Mouse (Mus musculus) MEL (cell line): ENCODE measurements around the gene Sox5. TPM values are rescaled to one million over a fixed set of nuclear protein-coding genes. Genes with fewer than 3 reads are reported as not detected.

Experiments used
- DNase-seq: peaks from one replicate; pipeline ENCODE4 v3.0.0; 2011; ENCODE audit warnings: low read depth, low spot score
- H3K27ac ChIP-seq: 2 replicates; pipeline ENCODE4 v1.5.1; 2012; ENCODE audit warnings: low read depth, mild to moderate bottlenecking, control low read depth, low read length, moderate library complexity; ENCODE audit not compliant: control insufficient read depth
- H3K27me3 ChIP-seq, 2 experiments: fragments of 150-350 bp in 1 of 2; sonication (generic) in 1 of 2; 2 replicates each; pipeline ENCODE4 v1.6.1; 2012; ENCODE audit warnings: low read length in 2 of 2, mild to moderate bottlenecking in 2 of 2, improper control_type of control experiment in 1 of 2, moderate library complexity in 1 of 2; ENCODE audit not compliant: insufficient read depth in 2 of 2, control insufficient read depth in 1 of 2
- H3K36me3 ChIP-seq, 2 experiments: 2 replicates each; pipeline ENCODE4 v1.6.1; 2012 to 2014; ENCODE audit warnings: low read length in 2 of 2, improper control_type of control experiment in 1 of 2, inconsistent platforms in 1 of 2, mild to moderate bottlenecking in 1 of 2; ENCODE audit not compliant: insufficient read depth in 2 of 2, control insufficient read depth in 1 of 2
- H3K4me1 ChIP-seq, 2 experiments: fragments of 150-350 bp in 1 of 2; sonication (generic) in 1 of 2; 2 replicates each; pipeline ENCODE4 v1.6.1; 2012; ENCODE audit warnings: low read length in 2 of 2, improper control_type of control experiment in 1 of 2, mild to moderate bottlenecking in 1 of 2; ENCODE audit not compliant: insufficient read depth in 2 of 2, control insufficient read depth in 1 of 2
- H3K4me3 ChIP-seq, 2 experiments: fragments of 150-350 bp in 1 of 2; sonication (generic) in 1 of 2; 2 replicates each; pipeline ENCODE4 v1.5.1; 2012; ENCODE audit warnings: low read depth in 2 of 2, low read length in 2 of 2, mild to moderate bottlenecking in 2 of 2, moderate library complexity in 2 of 2, control low read depth in 1 of 2, improper control_type of control experiment in 1 of 2; ENCODE audit not compliant: control insufficient read depth in 1 of 2, insufficient read depth in 1 of 2
- H3K79me2 ChIP-seq: 2 replicates; pipeline ENCODE4 v1.6.1; 2012; ENCODE audit warnings: mild to moderate bottlenecking, low read length, moderate library complexity; ENCODE audit not compliant: control insufficient read depth, poor library complexity, insufficient read depth
- H3K9ac ChIP-seq: 2 replicates; pipeline ENCODE4 v1.6.1; 2012; ENCODE audit warnings: low read depth, mild to moderate bottlenecking, control low read depth, low read length, moderate library complexity; ENCODE audit not compliant: control insufficient read depth, poor library complexity, severe bottlenecking
- H3K9me3 ChIP-seq: fragments of 150-350 bp; sonication (generic); replicated peaks from 2 replicates; pipeline ENCODE4 v1.6.1; 2012; ENCODE audit warnings: mild to moderate bottlenecking, low read length, improper control_type of control experiment, moderate library complexity; ENCODE audit not compliant: insufficient read depth
- BHLHE40 ChIP-seq: IDR thresholded peaks from 2 replicates; pipeline ENCODE4 v1.6.1; 2012; ENCODE audit warnings: low read depth, mild to moderate bottlenecking, inconsistent platforms, low read length, improper control_type of control experiment, borderline replicate concordance
- CHD2 ChIP-seq: IDR thresholded peaks from 2 replicates; pipeline ENCODE4 v1.6.1; 2011; ENCODE audit warnings: low read length, improper control_type of control experiment
- ELF1 ChIP-seq: IDR thresholded peaks from 2 replicates; pipeline ENCODE4 v1.6.1; 2014; ENCODE audit warnings: low read depth, mild to moderate bottlenecking, inconsistent platforms, low read length, improper control_type of control experiment, moderate library complexity
- EP300 ChIP-seq, 2 experiments: IDR thresholded peaks; 2 replicates each; pipeline ENCODE4 v1.6.1; 2011; ENCODE audit warnings: improper control_type of control experiment in 2 of 2, low read length in 2 of 2, low read depth in 1 of 2, mild to moderate bottlenecking in 1 of 2
- ETS1 ChIP-seq: IDR thresholded peaks from 2 replicates; pipeline ENCODE4 v1.6.1; 2012; ENCODE audit warnings: low read depth, mild to moderate bottlenecking, inconsistent platforms, low read length, improper control_type of control experiment, moderate library complexity
- GATA1 ChIP-seq: IDR thresholded peaks from 2 replicates; pipeline ENCODE4 v1.6.1; 2011; ENCODE audit warnings: low read depth, low read length, improper control_type of control experiment
- KAT2A ChIP-seq: conservative IDR thresholded peaks from 2 replicates; pipeline ENCODE4 v1.6.1; 2012; ENCODE audit warnings: low read depth, low read length, improper control_type of control experiment, inconsistent platforms
- POLR2A ChIP-seq, 2 experiments: IDR thresholded peaks; 2 replicates each; pipeline ENCODE4 v1.6.1; 2011 to 2012; ENCODE audit warnings: low read length in 2 of 2, mild to moderate bottlenecking in 2 of 2, control low read depth in 1 of 2, improper control_type of control experiment in 1 of 2, low read depth in 1 of 2, moderate library complexity in 1 of 2; ENCODE audit not compliant: control insufficient read depth in 1 of 2, insufficient read depth in 1 of 2, poor library complexity in 1 of 2
- POLR2AphosphoS5 ChIP-seq: IDR thresholded peaks from 2 replicates; pipeline ENCODE4 v1.6.1; 2012; ENCODE audit warnings: low read depth, borderline replicate concordance, mild to moderate bottlenecking, inconsistent platforms, low read length, moderate library complexity, mixed read lengths
- SIN3A ChIP-seq: IDR thresholded peaks from 2 replicates; pipeline ENCODE4 v1.6.1; 2012; ENCODE audit warnings: low read length, improper control_type of control experiment, inconsistent platforms
- SMC3 ChIP-seq: IDR thresholded peaks from 2 replicates; pipeline ENCODE4 v1.6.1; 2011; ENCODE audit warnings: low read depth, low read length, improper control_type of control experiment
- TCF12 ChIP-seq: IDR thresholded peaks from 2 replicates; pipeline ENCODE4 v1.6.1; 2014; ENCODE audit warnings: low read depth, mild to moderate bottlenecking, inconsistent platforms, low read length, improper control_type of control experiment, moderate library complexity
- USF2 ChIP-seq, 2 experiments: IDR thresholded peaks; 2 replicates each; pipeline ENCODE4 v1.6.1; 2011 to 2012; ENCODE audit warnings: improper control_type of control experiment in 2 of 2, low read length in 2 of 2, borderline replicate concordance in 1 of 2, inconsistent platforms in 1 of 2, low read depth in 1 of 2, mild to moderate bottlenecking in 1 of 2; ENCODE audit not compliant: insufficient read depth in 1 of 2
- ZKSCAN1 ChIP-seq: IDR thresholded peaks from 2 replicates; pipeline ENCODE4 v1.6.1; 2012; ENCODE audit warnings: low read depth, mild to moderate bottlenecking, inconsistent platforms, low read length, improper control_type of control experiment, moderate library complexity
- ZMIZ1 ChIP-seq: IDR thresholded peaks from 2 replicates; pipeline ENCODE4 v1.6.1; 2012; ENCODE audit warnings: low read depth, mild to moderate bottlenecking, inconsistent platforms, low read length, improper control_type of control experiment, moderate library complexity
- polyA plus RNA-seq, 2 experiments: library from polyadenylated mRNA; stranded (reverse) in 1 of 2; unstranded in 1 of 2; fragments of >175 nt in 1 of 2; fragments of >200 nt in 1 of 2; gene quantifications; 2 replicates each; pipeline versions ENCODE4 v1.2.1 to v1.2.4; 2012; ENCODE audit warnings: low replicate concordance in 2 of 2, low read depth in 1 of 2; ENCODE audit not compliant: insufficient read length in 2 of 2, insufficient read depth in 1 of 2, missing spikeins in 1 of 2
- total RNA-seq: library from RNA; depleted of rRNA; stranded (reverse); fragments of 300-350 nt; gene quantifications from 2 replicates; pipeline ENCODE4 v1.2.3, GENCODE M21; 2012

Sox5 gene
- total and polyA plus RNA-seq, 3 experiments = 0.19 to 3.0 TPM; not detected in 1

DNA sequence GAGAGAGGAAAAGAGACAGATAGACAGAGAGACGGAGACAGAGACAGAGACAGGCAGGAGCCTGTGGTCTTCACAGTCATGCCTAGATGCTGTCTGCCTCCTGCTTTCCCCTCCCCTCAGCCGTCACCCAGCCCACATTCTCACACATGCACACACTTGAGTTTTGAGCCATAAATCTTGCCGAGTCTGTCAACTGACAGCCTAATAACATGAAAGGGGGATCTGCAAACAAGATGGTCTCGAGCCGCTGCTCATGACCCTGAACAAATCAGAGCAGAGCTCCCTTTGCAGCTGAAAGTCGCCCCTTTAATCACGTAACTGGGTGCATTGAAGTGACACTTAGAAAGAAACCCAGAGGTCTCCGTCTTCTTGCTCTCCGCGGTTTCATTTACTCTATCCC, 383.7 kb downstream of the Sox5 start:
- Histone ChIP-seq H3K4me1 (no peaks in the 10 kb centered on the region), H3K79me2 (no peaks in the 10 kb centered on the region), H3K36me3 (no peaks in the 10 kb centered on the region), H3K27me3 (no peaks in the 10 kb centered on the region), H3K9me3 (no peaks in the 10 kb centered on the region), H3K9ac (no peak overlapping the region)
- DNase-seq = no peak
- TF ChIP-seq BHLHE40 (no peak), POLR2A (IDR thresholded peaks at IDR 0.05; ENCODE audit: control insufficient read depth in 1 of 2, insufficient read depth in 1 of 2, low read depth in 1 of 2, low read length in 2 of 2, poor library complexity in 1 of 2) (no peak), TCF12 (no peak), USF2 (IDR thresholded peaks at IDR 0.05; ENCODE audit: borderline replicate concordance in 1 of 2, insufficient read depth in 1 of 2, low read depth in 1 of 2, low read length in 2 of 2) (no peak), EP300 (IDR thresholded peaks at IDR 0.05; ENCODE audit: low read depth in 1 of 2, low read length in 2 of 2) (no peak), POLR2AphosphoS5 (no peak)
- TF ChIP-seq, all 39 proteins: peak for 0
- Histone ChIP-seq H3K4me3 (no peak overlapping the region), H3K27ac (no peak overlapping the region)

DNA sequence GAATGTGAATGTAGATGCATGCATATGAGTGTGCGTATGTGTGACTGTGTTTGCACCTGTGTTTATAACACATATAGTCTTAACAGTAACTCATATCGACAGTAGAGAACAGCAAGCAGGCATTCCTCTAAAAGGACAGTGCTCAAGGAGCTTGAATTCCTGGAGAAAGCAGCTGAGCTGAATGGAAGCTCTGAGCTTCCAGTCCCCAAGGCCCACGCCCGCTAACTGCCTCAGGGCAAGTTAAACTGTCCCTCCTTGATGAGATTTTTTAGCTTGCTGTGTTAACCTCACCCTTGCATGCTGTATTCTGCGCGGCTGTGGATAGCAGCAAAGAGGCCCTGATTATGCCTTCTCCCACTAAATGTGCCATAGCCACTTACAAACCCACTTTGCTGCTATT, 388.6 kb downstream of the Sox5 start:
- Histone ChIP-seq H3K9ac (no peak overlapping the region), H3K27ac (no peak overlapping the region), H3K27me3 (no peaks in the 10 kb centered on the region), H3K4me1 (no peaks in the 10 kb centered on the region), H3K9me3 (no peaks in the 10 kb centered on the region), H3K79me2 (no peaks in the 10 kb centered on the region), H3K4me3 (no peak overlapping the region), H3K36me3 (no peaks in the 10 kb centered on the region)
- no peak for DNase-seq
- no peak for TF ChIP-seq GATA1
- TF ChIP-seq CHD2 = no peak
- no peak for TF ChIP-seq SMC3
- TF ChIP-seq ELF1 = no peak
- no peak for TF ChIP-seq ZKSCAN1
- TF ChIP-seq ZMIZ1 = no peak
- no peak for TF ChIP-seq SIN3A
- no peak for TF ChIP-seq KAT2A
- TF ChIP-seq ETS1 = no peak
